Comparison of ENCODE assay signal across 10 mouse cellular contexts in genomic region chr1:92061198-92062073, GRCm38 (mm10).
DNase-seq lines count a peak whose midpoint lies in the region; ATAC-seq and TF ChIP-seq lines count a peak whose summit lies in the region.
"Had no signal": no experiment of that assay in that cellular context is flagged by ENCODE, and none has a peak within 500 bp of the region (broad histone marks: within the 10 kb centered on the region; RNA-seq: fewer than 3 reads in every experiment).

No protein-coding gene starts in this region.

- 0 out of 2 replicates have a peak overlapping the region, but pooled peaks have one; percentile 44 for H3K27ac ChIP-seq in liver, postnatal 0 days (ENCODE audit: low read depth)
- H3K27ac ChIP-seq in liver, embryonic 11.5 days (ENCODE audit: low read depth, low read length): no peak overlapping the region
- peak overlapping the region; percentile 65 for H3K27ac ChIP-seq in forebrain, embryonic 12.5 days
- peak overlapping the region; percentile 69 for H3K27ac ChIP-seq in limb, embryonic 12.5 days
- H3K27ac ChIP-seq in neural tube, embryonic 13.5 days (replicated peaks): peak overlapping the region; percentile 86
- H3K27ac ChIP-seq in intestine, embryonic 16.5 days (ENCODE audit: low read length): no peak overlapping the region
- H3K27ac ChIP-seq: stomach, embryonic 15.5 days had no signal

- peak overlapping the region; percentile 22; the same call in 1 of the 2 replicates for H3K4me2 ChIP-seq in liver, postnatal 0 days (ENCODE audit: low read depth, low read length)
- H3K4me2 ChIP-seq in liver, embryonic 11.5 days: no peak overlapping the region
- no peak overlapping the region for H3K4me2 ChIP-seq in forebrain, embryonic 12.5 days
- peak overlapping the region; percentile 13; the same call in 1 of the 2 replicates for H3K4me2 ChIP-seq in limb, embryonic 12.5 days
- H3K4me2 ChIP-seq in neural tube, embryonic 13.5 days: no peak overlapping the region
- H3K4me2 ChIP-seq in intestine, embryonic 16.5 days (ENCODE audit: low read depth, low read length): no peak overlapping the region
- H3K4me2 ChIP-seq: stomach, embryonic 15.5 days had no signal

- no peak overlapping the region for H3K4me3 ChIP-seq in liver, postnatal 0 days (ENCODE audit: low read depth, low read length)
- H3K4me3 ChIP-seq in liver, embryonic 11.5 days (ENCODE audit: low read depth, low read length): no peak overlapping the region
- H3K4me3 ChIP-seq in forebrain, embryonic 12.5 days (replicated peaks): no peak overlapping the region
- H3K4me3 ChIP-seq in limb, embryonic 12.5 days (replicated peaks): no peak overlapping the region
- H3K4me3 ChIP-seq in neural tube, embryonic 13.5 days: no peak overlapping the region
- no peak overlapping the region for H3K4me3 ChIP-seq in intestine, embryonic 16.5 days (ENCODE audit: low read length)
- H3K4me3 ChIP-seq: stomach, embryonic 15.5 days had no signal

- no peaks in the 10 kb centered on the region for H3K27me3 ChIP-seq in liver, postnatal 0 days (ENCODE audit: insufficient read depth, low read length)
- H3K27me3 ChIP-seq in liver, embryonic 11.5 days (replicated peaks; ENCODE audit: control insufficient read depth, insufficient read depth, low read length): no peaks in the 10 kb centered on the region
- no peaks in the 10 kb centered on the region for H3K27me3 ChIP-seq in forebrain, embryonic 12.5 days
- H3K27me3 ChIP-seq in limb, embryonic 12.5 days: no peaks in the 10 kb centered on the region
- H3K27me3 ChIP-seq in neural tube, embryonic 13.5 days: no peaks in the 10 kb centered on the region
- H3K27me3 ChIP-seq in intestine, embryonic 16.5 days (replicated peaks; ENCODE audit: control insufficient read depth, insufficient read depth, low read length): no peaks in the 10 kb centered on the region
- H3K27me3 ChIP-seq: stomach, embryonic 15.5 days had no signal

- ATAC-seq in liver, postnatal 0 days: no peak
- ATAC-seq in liver, embryonic 11.5 days (replicated peaks; ENCODE audit: low FRiP score): no peak
- peak; percentile 75; the same call in 1 of the 2 replicates for ATAC-seq in forebrain, embryonic 12.5 days (ENCODE audit: low FRiP score)
- ATAC-seq in limb, embryonic 12.5 days (ENCODE audit: insufficient number of reproducible peaks, insufficient read depth, low FRiP score, low TSS enrichment, low read depth): peak; percentile 81; the same call in 1 of the 2 replicates
- ATAC-seq in neural tube, embryonic 13.5 days (ENCODE audit: low read depth): peak; percentile 93
- ATAC-seq in intestine, embryonic 16.5 days: no peak

- TF ChIP-seq EP300 in liver, postnatal 0 days (IDR thresholded peaks at IDR 0.05; ENCODE audit: low read depth): no peak

- 0 out of 2 replicates have a peak, but pooled peaks cover 4% of the 10 kb centered on the region for H3K4me1 ChIP-seq in liver, postnatal 0 days (ENCODE audit: insufficient read depth)
- no peaks in the 10 kb centered on the region; the same call in none of the 2 replicates for H3K4me1 ChIP-seq in liver, embryonic 11.5 days (replicated peaks; ENCODE audit: control insufficient read depth, insufficient read depth, low read length)
- H3K4me1 ChIP-seq in forebrain, embryonic 12.5 days: peaks cover 25% of the 10 kb centered on the region
- H3K4me1 ChIP-seq in limb, embryonic 12.5 days (replicated peaks): peaks cover 28% of the 10 kb centered on the region
- peaks cover 53% of the 10 kb centered on the region for H3K4me1 ChIP-seq in neural tube, embryonic 13.5 days (replicated peaks)
- no peaks in the 10 kb centered on the region for H3K4me1 ChIP-seq in intestine, embryonic 16.5 days (ENCODE audit: control insufficient read depth, insufficient read depth, low read length)

- 74% methylated on average over 8 of the region's 8 CpGs for WGBS in liver, postnatal 0 days (ENCODE audit: insufficient replicate concordance)
- WGBS in liver, embryonic 11.5 days: 72% methylated on average over 8 of the region's 8 CpGs
- WGBS in forebrain, embryonic 12.5 days: 23% methylated on average over 8 of the region's 8 CpGs
- 45% methylated on average over 8 of the region's 8 CpGs for WGBS in limb, embryonic 12.5 days
- WGBS in neural tube, embryonic 13.5 days: 24% methylated on average over 8 of the region's 8 CpGs
- 69% methylated on average over 8 of the region's 8 CpGs for WGBS in intestine, embryonic 16.5 days

- no peak for DNase-seq in liver, postnatal 0 days
- no peak for DNase-seq in liver, embryonic 11.5 days (ENCODE audit: low spot score)
- DNase-seq in kidney, postnatal 14 days: no peak
- no peak for DNase-seq in layer of hippocampus, adult 8-10 months (ENCODE audit: low spot score in 2 of 2)

- no peak for TF ChIP-seq CTCF in liver, postnatal 0 days (IDR thresholded peaks at IDR 0.05; ENCODE audit: low read depth)

- no peaks in the 10 kb centered on the region for H3K9me3 ChIP-seq in liver, postnatal 0 days (ENCODE audit: low read length)
- no peaks in the 10 kb centered on the region for H3K9me3 ChIP-seq in liver, embryonic 11.5 days (ENCODE audit: control insufficient read depth, low read length)
- no peaks in the 10 kb centered on the region for H3K9me3 ChIP-seq in forebrain, embryonic 12.5 days
- no peaks in the 10 kb centered on the region for H3K9me3 ChIP-seq in limb, embryonic 12.5 days
- H3K9me3 ChIP-seq in neural tube, embryonic 13.5 days: no peaks in the 10 kb centered on the region
- H3K9me3 ChIP-seq in intestine, embryonic 16.5 days (ENCODE audit: control insufficient read depth, low read length): no peaks in the 10 kb centered on the region
- H3K9me3 ChIP-seq: G1E; stomach, embryonic 15.5 days had no signal

- no peak overlapping the region for H3K9ac ChIP-seq in liver, postnatal 0 days (replicated peaks)
- no peak overlapping the region for H3K9ac ChIP-seq in liver, embryonic 11.5 days (ENCODE audit: low read depth, low read length)
- no peak overlapping the region for H3K9ac ChIP-seq in forebrain, embryonic 12.5 days
- H3K9ac ChIP-seq in limb, embryonic 12.5 days (replicated peaks): no peak overlapping the region
- no peak overlapping the region for H3K9ac ChIP-seq in neural tube, embryonic 13.5 days
- H3K9ac ChIP-seq in intestine, embryonic 16.5 days (ENCODE audit: low read depth, low read length): no peak overlapping the region
- H3K9ac ChIP-seq: stomach, embryonic 15.5 days had no signal

- no peaks in the 10 kb centered on the region for H3K36me3 ChIP-seq in liver, postnatal 0 days (replicated peaks; ENCODE audit: insufficient read depth, low read length)
- H3K36me3 ChIP-seq in liver, embryonic 11.5 days (ENCODE audit: control insufficient read depth, insufficient read depth, low read length): no peaks in the 10 kb centered on the region
- H3K36me3 ChIP-seq in forebrain, embryonic 12.5 days (replicated peaks): no peaks in the 10 kb centered on the region
- H3K36me3 ChIP-seq in limb, embryonic 12.5 days: no peaks in the 10 kb centered on the region
- no peaks in the 10 kb centered on the region for H3K36me3 ChIP-seq in neural tube, embryonic 13.5 days
- H3K36me3 ChIP-seq in intestine, embryonic 16.5 days (ENCODE audit: control insufficient read depth, insufficient read depth, low read length): no peaks in the 10 kb centered on the region
- H3K36me3 ChIP-seq: stomach, embryonic 15.5 days had no signal

Comparison
In these comparisons a context has a peak if more than half of its experiments do, and no peak if none do; other contexts are left out.
1. H3K27ac ChIP-seq: peak in liver, postnatal 0 days (single experiment), forebrain, embryonic 12.5 days (single experiment), limb, embryonic 12.5 days (single experiment) and neural tube, embryonic 13.5 days (single experiment); none in liver, embryonic 11.5 days (single experiment) and intestine, embryonic 16.5 days (single experiment).
2. H3K4me2 ChIP-seq: peak in liver, postnatal 0 days (single experiment) and limb, embryonic 12.5 days (single experiment); none in liver, embryonic 11.5 days (single experiment), forebrain, embryonic 12.5 days (single experiment), neural tube, embryonic 13.5 days (single experiment) and intestine, embryonic 16.5 days (single experiment).
3. ATAC-seq: peak in forebrain, embryonic 12.5 days (single experiment), limb, embryonic 12.5 days (single experiment) and neural tube, embryonic 13.5 days (single experiment); none in liver, postnatal 0 days (single experiment), liver, embryonic 11.5 days (single experiment) and intestine, embryonic 16.5 days (single experiment).